Mouse (Mus musculus): ENCODE measurements around the gene Armc12. TPM values are rescaled to one million over a fixed set of nuclear protein-coding genes. Genes with fewer than 3 reads are reported as not detected.

Armc12 gene
- polyA plus RNA-seq, 1 experiment: 0.58 TPM

DNA sequence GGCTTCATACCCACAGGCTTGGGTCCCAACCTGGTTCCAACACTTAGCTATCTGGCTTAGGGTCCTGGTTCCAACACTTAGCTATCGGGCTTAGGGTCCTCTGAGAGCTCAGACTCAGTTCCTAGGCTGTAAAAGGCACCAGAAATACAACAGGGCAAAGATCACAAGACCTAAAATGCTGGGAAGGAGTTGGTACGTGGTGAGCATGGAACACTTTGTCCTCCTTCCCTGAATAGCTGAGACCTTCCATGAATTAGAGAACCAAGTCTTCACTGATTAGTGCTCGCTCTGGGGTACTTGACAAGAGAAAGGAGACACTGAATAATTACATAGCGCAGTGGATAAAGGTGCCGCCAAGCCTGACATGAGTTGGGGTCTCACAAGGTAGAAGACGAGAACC, 8.7 kb upstream of the Armc12 start:
- H3K27me3 ChIP-seq (ENCODE audit: control insufficient read depth, insufficient read depth, low read length): no peaks in the 10 kb centered on the region
- peak overlapping the region; percentile 65; the same call in 1 of the 2 replicates for H3K4me3 ChIP-seq (ENCODE audit: control insufficient read depth, insufficient read depth, low read length)
- DNase-seq: no peak
- H3K27ac ChIP-seq (ENCODE audit: control insufficient read depth, insufficient read depth, low read length): peak overlapping the region; percentile 90
- 62% methylated on average over 6 of the region's 6 CpGs for WGBS
- H3K36me3 ChIP-seq (ENCODE audit: control insufficient read depth, insufficient read depth, low read length): no peaks in the 10 kb centered on the region
- peaks cover 58% of the 10 kb centered on the region for H3K4me1 ChIP-seq (replicated peaks; ENCODE audit: control insufficient read depth, insufficient read depth, low read length)
- no peak for TF ChIP-seq POLR2A (IDR thresholded peaks at IDR 0.05; ENCODE audit: control insufficient read depth, extremely low read depth, insufficient read depth, low read length, poor library complexity)
- TF ChIP-seq CTCF (IDR thresholded peaks at IDR 0.05; ENCODE audit: borderline replicate concordance, control insufficient read depth, extremely low read depth, insufficient read depth, low read length, poor library complexity): no peak

- under 1% methylated on average over 66 of the region's 66 CpGs for WGBS
- Histone ChIP-seq H3K27ac (ENCODE audit: control insufficient read depth, insufficient read depth, low read length) (peak overlapping the region; percentile 90), H3K4me3 (ENCODE audit: control insufficient read depth, insufficient read depth, low read length) (peak overlapping the region; percentile 70), H3K27me3 (ENCODE audit: control insufficient read depth, insufficient read depth, low read length) (no peaks in the 10 kb centered on the region), H3K4me1 (replicated peaks; ENCODE audit: control insufficient read depth, insufficient read depth, low read length) (peaks cover 56% of the 10 kb centered on the region), H3K36me3 (ENCODE audit: control insufficient read depth, insufficient read depth, low read length) (no peaks in the 10 kb centered on the region)
- DNase-seq: peak; percentile 96
- TF ChIP-seq CTCF (IDR thresholded peaks at IDR 0.05; ENCODE audit: borderline replicate concordance, control insufficient read depth, extremely low read depth, insufficient read depth, low read length, poor library complexity) (peak; percentile 27; the same call in 1 of the 2 replicates), POLR2A (IDR thresholded peaks at IDR 0.05; ENCODE audit: control insufficient read depth, extremely low read depth, insufficient read depth, low read length, poor library complexity) (peak; percentile 92)
These were observed 7.8 kb upstream of the Armc12 start for GRCm38 (mm10) chr17:28522623-28523354.

- TF ChIP-seq POLR2A (IDR thresholded peaks at IDR 0.05; ENCODE audit: control insufficient read depth, extremely low read depth, insufficient read depth, low read length, poor library complexity) (no peak), CTCF (IDR thresholded peaks at IDR 0.05; ENCODE audit: borderline replicate concordance, control insufficient read depth, extremely low read depth, insufficient read depth, low read length, poor library complexity) (no peak)
- H3K27me3 ChIP-seq (ENCODE audit: control insufficient read depth, insufficient read depth, low read length): no peaks in the 10 kb centered on the region
- H3K36me3 ChIP-seq (ENCODE audit: control insufficient read depth, insufficient read depth, low read length): no peaks in the 10 kb centered on the region
- H3K27ac ChIP-seq (ENCODE audit: control insufficient read depth, insufficient read depth, low read length): peak overlapping the region; percentile 83
- 2% methylated on average over 28 of the region's 28 CpGs for WGBS
- H3K4me3 ChIP-seq (ENCODE audit: control insufficient read depth, insufficient read depth, low read length): peak overlapping the region; percentile 70
- H3K4me1 ChIP-seq (replicated peaks; ENCODE audit: control insufficient read depth, insufficient read depth, low read length): peaks cover 54% of the 10 kb centered on the region
- no peak for DNase-seq
These were observed 7.1 kb upstream of the Armc12 start for GRCm38 (mm10) chr17:28523355-28524008.

GRCm38 (mm10) chr17:28524009-28524695, 6.5 kb upstream of the Armc12 start:
- Histone ChIP-seq H3K4me3 (ENCODE audit: control insufficient read depth, insufficient read depth, low read length) (peak overlapping the region; percentile 70), H3K27ac (ENCODE audit: control insufficient read depth, insufficient read depth, low read length) (peak overlapping the region; percentile 83), H3K27me3 (ENCODE audit: control insufficient read depth, insufficient read depth, low read length) (no peaks in the 10 kb centered on the region), H3K36me3 (ENCODE audit: control insufficient read depth, insufficient read depth, low read length) (no peaks in the 10 kb centered on the region), H3K4me1 (replicated peaks; ENCODE audit: control insufficient read depth, insufficient read depth, low read length) (peaks cover 48% of the 10 kb centered on the region)
- peak; percentile 51 for DNase-seq
- WGBS: 41% methylated on average over 23 of the region's 23 CpGs
- no peak for TF ChIP-seq CTCF (IDR thresholded peaks at IDR 0.05; ENCODE audit: borderline replicate concordance, control insufficient read depth, extremely low read depth, insufficient read depth, low read length, poor library complexity)
- no peak for TF ChIP-seq POLR2A (IDR thresholded peaks at IDR 0.05; ENCODE audit: control insufficient read depth, extremely low read depth, insufficient read depth, low read length, poor library complexity)

DNA sequence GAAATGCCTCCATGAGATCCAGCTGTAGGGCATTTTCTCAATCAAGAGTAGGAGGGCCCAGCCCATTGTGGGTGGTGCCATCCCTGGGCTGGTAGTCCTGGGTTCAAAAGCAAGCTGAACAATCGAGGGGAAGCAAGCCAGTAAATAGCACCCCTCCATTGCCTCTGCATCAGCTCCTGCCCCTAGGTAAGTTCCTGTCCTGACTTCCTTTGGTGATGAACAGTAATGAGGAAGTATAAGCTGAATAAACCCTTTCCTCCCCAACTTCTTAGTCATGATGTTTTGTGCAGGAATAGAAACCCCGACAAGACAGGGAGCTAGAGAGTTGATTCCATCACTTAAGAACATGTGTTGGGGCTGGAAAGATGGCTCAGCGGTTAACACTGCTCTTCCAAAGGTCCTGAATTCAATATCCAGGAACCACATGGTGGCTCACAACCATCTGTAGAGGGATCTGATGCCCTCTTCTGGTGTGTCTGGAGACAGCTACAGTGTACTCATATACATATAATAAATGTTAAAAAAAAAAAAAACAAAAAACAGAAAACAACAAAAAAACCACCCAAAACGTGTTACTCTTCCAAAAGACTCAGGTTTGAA, 5.7 kb upstream of the Armc12 start:
- TF ChIP-seq POLR2A (IDR thresholded peaks at IDR 0.05; ENCODE audit: control insufficient read depth, extremely low read depth, insufficient read depth, low read length, poor library complexity): no peak
- no peak for TF ChIP-seq CTCF (IDR thresholded peaks at IDR 0.05; ENCODE audit: borderline replicate concordance, control insufficient read depth, extremely low read depth, insufficient read depth, low read length, poor library complexity)
- WGBS: 37% methylated on average over 4 of the region's 4 CpGs
- DNase-seq: no peak
- Histone ChIP-seq H3K27me3 (ENCODE audit: control insufficient read depth, insufficient read depth, low read length) (no peaks in the 10 kb centered on the region), H3K27ac (ENCODE audit: control insufficient read depth, insufficient read depth, low read length) (peak overlapping the region; percentile 83), H3K4me3 (ENCODE audit: control insufficient read depth, insufficient read depth, low read length) (peak overlapping the region; percentile 70), H3K4me1 (replicated peaks; ENCODE audit: control insufficient read depth, insufficient read depth, low read length) (peaks cover 45% of the 10 kb centered on the region), H3K36me3 (ENCODE audit: control insufficient read depth, insufficient read depth, low read length) (no peaks in the 10 kb centered on the region)
